Mouse (Mus musculus): Measurements from ENCODE around the gene Fgfr1op2.

GRCm38 (mm10) chr6:146633097-146633496 lies 56.1 kb downstream of the Fgfr1op2 start:
- TF ChIP-seq POLR2A (IDR thresholded peaks at IDR 0.05; ENCODE audit: borderline replicate concordance, insufficient read depth, low read length) (no peak), CTCF (IDR thresholded peaks at IDR 0.05; ENCODE audit: borderline replicate concordance, insufficient read depth, low read depth, low read length) (no peak)

All from cerebellum, adult 2 months (tissue).